Mouse (Mus musculus) lung, postnatal 0 days (tissue): ENCODE results near the gene Gpr34.

ENCODE experiments used
- CTCF ChIP-seq: IDR thresholded peaks from 2 replicates; pipeline ENCODE4 v1.5.1; 2016; ENCODE audit warnings: antibody characterized with exemption, mild to moderate bottlenecking
- EP300 ChIP-seq: IDR thresholded peaks from 2 replicates; pipeline ENCODE4 v1.6.1; 2016; ENCODE audit warnings: antibody characterized with exemption, mild to moderate bottlenecking, control low read depth

DNA sequence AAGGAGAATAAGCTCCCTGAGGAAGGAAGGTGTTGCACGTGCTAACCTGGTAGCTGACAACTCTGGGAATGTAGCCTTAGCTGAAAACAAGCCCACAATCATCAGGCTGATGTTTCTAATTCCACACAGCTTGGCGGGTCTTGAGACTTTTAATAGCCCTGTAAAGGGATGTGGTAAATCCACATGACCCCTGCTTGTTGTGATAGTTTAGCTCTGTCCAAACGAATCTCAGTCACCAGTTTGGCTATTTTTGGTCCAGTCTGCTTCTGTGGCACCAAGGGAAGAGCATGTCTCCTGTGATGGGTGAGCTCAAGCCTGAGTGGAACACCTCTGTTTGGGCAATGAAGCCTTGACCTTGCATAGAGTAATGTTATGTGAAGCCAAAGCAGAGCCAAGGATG is 25.1 kb upstream of the Gpr34 start:
- no peak for TF ChIP-seq CTCF
- TF ChIP-seq EP300 = no peak
